Mouse (Mus musculus): ENCODE data around the gene Abcc8.

DNA sequence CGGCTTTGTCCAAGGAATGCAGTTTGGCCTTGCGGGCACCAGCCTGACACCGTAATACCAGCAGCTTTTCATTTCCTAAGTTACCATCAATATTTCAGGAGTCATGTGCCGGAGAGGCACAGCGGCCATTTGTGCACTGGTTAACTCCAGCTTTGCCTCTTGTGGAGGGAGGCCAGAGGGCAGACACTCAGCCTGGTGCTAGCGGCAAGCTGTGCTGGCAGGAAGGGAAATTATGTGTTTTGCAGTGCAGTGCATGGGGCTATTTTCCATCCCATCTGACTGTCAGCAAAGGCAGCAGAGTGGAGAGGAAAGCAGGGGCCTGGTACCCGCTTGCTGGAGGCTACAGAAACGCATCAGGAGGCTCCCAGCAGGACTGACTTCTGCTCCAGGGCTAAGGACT lies 35.8 kb downstream of the Abcc8 start:
- TF ChIP-seq CTCF (IDR thresholded peaks at IDR 0.05; ENCODE audit: insufficient read depth, low read length) (no peak), POLR2A (IDR thresholded peaks at IDR 0.05; ENCODE audit: borderline replicate concordance, extremely low read depth, low read depth, low read length) (no peak)
